Mouse (Mus musculus) heart, adult 2 months (tissue): ENCODE measurements around the gene Exoc7.

Experiments
- CTCF ChIP-seq: fragments of 200-600 bp; IDR thresholded peaks from 2 replicates; pipeline ENCODE4 v1.8.1; 2022; ENCODE audit warnings: antibody characterized with exemption, mild to moderate bottlenecking, moderate library complexity
- EP300 ChIP-seq: fragments of 200-500 bp; IDR thresholded peaks from 2 replicates; pipeline ENCODE4 v1.6.1; 2011; ENCODE audit warnings: low read depth, low read length, control low read depth; ENCODE audit not compliant: insufficient read depth
- POLR2A ChIP-seq: fragments of 200-500 bp; IDR thresholded peaks from 2 replicates; pipeline ENCODE4 v1.6.1; 2011; ENCODE audit warnings: mild to moderate bottlenecking, low read depth, low read length, control low read depth; ENCODE audit not compliant: insufficient read depth

GRCm38 (mm10) chr11:116293538-116294137 lies 13.4 kb downstream of the Exoc7 start:
- no peak for TF ChIP-seq CTCF
- TF ChIP-seq POLR2A: no peak
- no peak for TF ChIP-seq EP300
